Mouse (Mus musculus) testis, adult 2 months (tissue): ENCODE measurements around the gene Rbfox3. TPM values are rescaled to one million over a fixed set of nuclear protein-coding genes. Genes with fewer than 3 reads are reported as not detected.

Experiments used
- H3K27ac ChIP-seq: fragments of 200-500 bp; 2 replicates; pipeline ENCODE4 v1.5.1; 2012; ENCODE audit warnings: low read depth, low read length; ENCODE audit not compliant: control insufficient read depth, insufficient read depth
- H3K27me3 ChIP-seq: fragments of 200-500 bp; 2 replicates; pipeline ENCODE4 v1.6.1; 2012; ENCODE audit warnings: mild to moderate bottlenecking, low read length, moderate library complexity; ENCODE audit not compliant: control insufficient read depth, insufficient read depth
- H3K36me3 ChIP-seq: fragments of 200-500 bp; 2 replicates; pipeline ENCODE4 v1.6.1; 2012; ENCODE audit warnings: mild to moderate bottlenecking, low read length; ENCODE audit not compliant: control insufficient read depth, insufficient read depth
- H3K4me1 ChIP-seq: fragments of 200-500 bp; 2 replicates; pipeline ENCODE4 v1.6.1; 2012; ENCODE audit warnings: low read length; ENCODE audit not compliant: control insufficient read depth, insufficient read depth
- H3K4me3 ChIP-seq: fragments of 200-500 bp; 2 replicates; pipeline ENCODE4 v1.5.1; 2012; ENCODE audit warnings: low read depth, mild to moderate bottlenecking, low read length, moderate library complexity, mixed read lengths; ENCODE audit not compliant: control insufficient read depth
- CTCF ChIP-seq: fragments of 200-500 bp; IDR thresholded peaks from 2 replicates; pipeline ENCODE4 v1.5.1; 2012; ENCODE audit warnings: low read depth, mild to moderate bottlenecking, inconsistent platforms, low read length, moderate library complexity; ENCODE audit not compliant: control insufficient read depth, insufficient read depth, insufficient replicate concordance
- POLR2A ChIP-seq: fragments of 200-500 bp; IDR thresholded peaks from 2 replicates; pipeline ENCODE4 v1.6.1; 2012; ENCODE audit warnings: low read depth, mild to moderate bottlenecking, inconsistent platforms, low read length, moderate library complexity; ENCODE audit not compliant: control insufficient read depth
- polyA plus RNA-seq: library from polyadenylated mRNA; depleted of rRNA; stranded (reverse); fragments of >200 nt; gene quantifications from 2 replicates; pipeline ENCODE4 v1.2.3, GENCODE M21; 2012

The Rbfox3 gene
- polyA plus RNA-seq, 1 experiment, result 0.28 TPM

DNA sequence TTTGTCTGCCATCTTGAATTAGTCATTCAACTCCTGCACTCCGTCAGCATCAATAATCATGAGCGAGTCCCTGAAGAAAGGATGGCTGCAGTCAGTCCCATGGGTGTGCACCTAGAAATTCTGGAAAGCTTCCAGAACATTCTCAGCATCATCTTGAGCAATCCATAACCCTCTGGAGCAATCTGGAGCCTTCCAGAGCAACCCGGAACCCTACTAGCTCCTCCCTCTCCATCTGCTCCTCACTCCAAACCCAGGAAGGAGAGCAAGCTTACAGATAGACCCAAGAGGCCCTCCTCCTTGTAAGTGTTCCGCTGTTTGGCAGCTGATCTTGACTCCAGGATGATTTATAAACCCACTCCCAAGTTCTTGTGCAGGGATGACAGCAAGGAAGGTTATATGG lies 17.2 kb downstream of the Rbfox3 start:
- TF ChIP-seq CTCF (no peak), POLR2A (no peak)
- Histone ChIP-seq H3K27ac (no peak overlapping the region), H3K36me3 (no peaks in the 10 kb centered on the region), H3K4me1 (no peaks in the 10 kb centered on the region), H3K4me3 (no peak overlapping the region), H3K27me3 (no peaks in the 10 kb centered on the region)

- Histone ChIP-seq H3K27ac (no peak overlapping the region), H3K36me3 (no peaks in the 10 kb centered on the region), H3K4me3 (no peak overlapping the region), H3K4me1 (no peaks in the 10 kb centered on the region), H3K27me3 (no peaks in the 10 kb centered on the region)
- no peak for TF ChIP-seq CTCF
- no peak for TF ChIP-seq POLR2A
Observed at GRCm38 (mm10) chr11:118892876-118893275, 18.5 kb downstream of the Rbfox3 start.

- TF ChIP-seq POLR2A, result no peak
- Histone ChIP-seq H3K36me3 (no peaks in the 10 kb centered on the region), H3K4me3 (no peak overlapping the region), H3K27me3 (no peaks in the 10 kb centered on the region), H3K27ac (no peak overlapping the region), H3K4me1 (no peaks in the 10 kb centered on the region)
Observed at GRCm38 (mm10) chr11:118891516-118891915, 19.9 kb downstream of the Rbfox3 start.

- Histone ChIP-seq H3K27me3 (no peaks in the 10 kb centered on the region), H3K36me3 (no peaks in the 10 kb centered on the region), H3K27ac (no peak overlapping the region), H3K4me3 (no peak overlapping the region), H3K4me1 (no peaks in the 10 kb centered on the region)
- TF ChIP-seq CTCF (no peak), POLR2A (no peak)
Observed at GRCm38 (mm10) chr11:118890992-118891398, 20.4 kb downstream of the Rbfox3 start.

GRCm38 (mm10) chr11:118890474-118890873 lies 20.9 kb downstream of the Rbfox3 start:
- TF ChIP-seq CTCF (no peak), POLR2A (no peak)
- no peak overlapping the region for H3K27ac ChIP-seq
- H3K4me3 ChIP-seq, result no peak overlapping the region
- H3K36me3 ChIP-seq, result no peaks in the 10 kb centered on the region
- H3K4me1 ChIP-seq, result no peaks in the 10 kb centered on the region
- H3K27me3 ChIP-seq, result no peaks in the 10 kb centered on the region

DNA sequence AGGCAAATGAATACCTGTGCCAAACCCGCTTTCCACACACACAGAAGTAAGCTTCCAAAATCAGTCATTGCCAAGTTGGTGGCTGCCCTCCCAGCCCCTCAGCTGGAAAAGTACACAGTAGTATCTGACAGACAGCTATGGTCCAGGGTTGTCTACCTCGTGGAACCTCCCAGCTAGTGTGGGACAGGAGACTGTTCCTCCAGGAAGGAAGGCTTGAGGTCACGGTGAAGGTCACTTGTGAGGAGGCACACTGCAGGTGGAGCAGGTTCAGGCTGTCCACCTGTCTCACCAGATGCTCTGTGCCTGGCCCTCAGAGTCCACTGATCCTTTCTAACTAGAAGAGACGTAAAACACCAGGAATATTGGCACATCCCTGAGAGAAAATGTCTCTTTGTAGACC lies 21.9 kb downstream of the Rbfox3 start:
- Histone ChIP-seq H3K4me3 (no peak overlapping the region), H3K27me3 (no peaks in the 10 kb centered on the region), H3K36me3 (no peaks in the 10 kb centered on the region), H3K4me1 (no peaks in the 10 kb centered on the region), H3K27ac (no peak overlapping the region)
- TF ChIP-seq CTCF (no peak), POLR2A (no peak)

DNA sequence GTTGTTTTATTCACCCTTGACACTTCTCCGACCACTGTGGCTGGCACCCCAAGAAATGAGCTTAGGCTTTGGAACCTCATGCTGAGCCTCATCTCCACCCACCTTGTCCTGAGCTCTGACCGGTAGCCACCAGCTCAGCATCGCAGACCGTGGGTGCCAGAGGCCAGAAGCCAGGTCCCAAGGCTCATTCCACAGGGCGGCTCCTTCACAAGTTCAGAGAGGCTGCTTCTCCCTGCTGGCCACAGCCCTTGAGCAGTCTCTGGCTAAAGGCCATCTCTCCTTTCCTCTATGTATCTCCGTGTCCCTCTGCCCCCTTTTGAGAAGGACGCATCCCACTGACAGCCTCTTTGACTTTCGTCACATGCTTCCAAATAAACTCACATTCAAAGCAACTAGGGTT lies 23.0 kb downstream of the Rbfox3 start:
- Histone ChIP-seq H3K4me3 (no peak overlapping the region), H3K36me3 (no peaks in the 10 kb centered on the region), H3K4me1 (no peaks in the 10 kb centered on the region), H3K27ac (no peak overlapping the region), H3K27me3 (no peaks in the 10 kb centered on the region)
- TF ChIP-seq POLR2A, result no peak

DNA sequence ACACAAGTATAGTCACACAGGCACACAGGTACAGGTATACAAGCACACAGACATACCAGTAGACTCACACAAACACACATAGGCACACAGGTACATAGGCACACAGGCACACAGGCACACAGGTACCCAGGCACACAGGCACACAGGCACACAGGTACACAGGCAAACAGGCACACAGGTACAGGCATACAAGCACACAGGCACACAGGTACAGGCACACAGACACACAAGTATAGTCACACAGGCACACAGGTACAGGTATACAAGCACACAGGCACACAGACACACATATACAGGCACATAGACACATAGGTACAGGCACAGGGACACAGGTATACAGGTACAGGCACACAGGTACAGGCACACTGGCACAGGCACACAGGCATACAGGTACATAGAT lies 24.2 kb downstream of the Rbfox3 start:
- Histone ChIP-seq H3K4me3 (no peak overlapping the region), H3K27ac (no peak overlapping the region), H3K36me3 (no peaks in the 10 kb centered on the region), H3K27me3 (no peaks in the 10 kb centered on the region), H3K4me1 (no peaks in the 10 kb centered on the region)
- TF ChIP-seq CTCF (no peak), POLR2A (no peak)
